Mouse (Mus musculus) neural tube, embryonic 11.5 days (tissue): ENCODE measurements around the gene Tenm4. TPM values are rescaled to one million over a fixed set of nuclear protein-coding genes. Genes with fewer than 3 reads are reported as not detected.

Experiments
- ATAC-seq: fragments of 200-750 bp; cut with Nextera tagmentation; 2 replicates; pipeline ENCODE4 v1.8.0; 2017; ENCODE audit warnings: moderate number of reproducible peaks, mild to moderate bottlenecking, moderate TSS enrichment, moderate library complexity; ENCODE audit not compliant: insufficient read depth, low FRiP score, low TSS enrichment
- DNase-seq: peaks from one replicate; pipeline ENCODE4 v3.0.0-alpha.2; 2015; ENCODE audit warnings: low spot score
- H3K27ac ChIP-seq: fragments of 300-500 bp; sonication (generic); 2 replicates; pipeline ENCODE4 v1.5.1; 2014; ENCODE audit warnings: low read depth, mild to moderate bottlenecking, low read length
- H3K27me3 ChIP-seq: fragments of 300-500 bp; sonication (generic); 2 replicates; pipeline ENCODE4 v1.6.1; 2014; ENCODE audit warnings: mild to moderate bottlenecking, low read length, mixed read lengths; ENCODE audit not compliant: control insufficient read depth, insufficient read depth
- H3K36me3 ChIP-seq: fragments of 300-500 bp; sonication (generic); 2 replicates; pipeline ENCODE4 v1.6.1; 2014; ENCODE audit warnings: mild to moderate bottlenecking, low read length, moderate library complexity, mixed read lengths; ENCODE audit not compliant: control insufficient read depth, insufficient read depth
- H3K4me1 ChIP-seq: fragments of 300-500 bp; sonication (generic); 2 replicates; pipeline ENCODE4 v1.6.1; 2014; ENCODE audit warnings: low read length, mixed read lengths; ENCODE audit not compliant: control insufficient read depth, insufficient read depth
- H3K4me2 ChIP-seq: fragments of 300-500 bp; sonication (generic); 2 replicates; pipeline ENCODE4 v1.6.1; 2014; ENCODE audit warnings: low read depth, mild to moderate bottlenecking, moderate library complexity
- H3K4me3 ChIP-seq: fragments of 300-500 bp; sonication (generic); 2 replicates; pipeline ENCODE4 v1.5.1; 2014; ENCODE audit warnings: low read depth, low read length
- H3K9ac ChIP-seq: fragments of 300-500 bp; sonication (generic); 2 replicates; pipeline ENCODE4 v1.6.1; 2014; ENCODE audit warnings: mild to moderate bottlenecking, low read length
- H3K9me3 ChIP-seq: fragments of 300-500 bp; sonication (generic); 2 replicates; pipeline ENCODE4 v1.6.1; 2016; ENCODE audit warnings: low read length; ENCODE audit not compliant: control insufficient read depth
- WGBS: fragments of 180-500 bp; shearing (Covaris S2); extraction: QIAGEN DNeasy Blood & Tissue Kit; methylation state at CpG from one replicate; pipeline ENCODE4 v1.1.7; 2014; 5-methylcytosine and 5-hydroxymethylcytosine counted together
- polyA plus RNA-seq: library from polyadenylated mRNA; unstranded; fragments of >200 nt; fragmentation: Nextera tagmentation; extraction: Ambion mirVana; gene quantifications from 2 replicates; pipeline ENCODE4 v1.2.1, GENCODE M21; 2014

Tenm4 gene
- polyA plus RNA-seq, 1 experiment from 2014 or later, result 32.7 TPM

DNA sequence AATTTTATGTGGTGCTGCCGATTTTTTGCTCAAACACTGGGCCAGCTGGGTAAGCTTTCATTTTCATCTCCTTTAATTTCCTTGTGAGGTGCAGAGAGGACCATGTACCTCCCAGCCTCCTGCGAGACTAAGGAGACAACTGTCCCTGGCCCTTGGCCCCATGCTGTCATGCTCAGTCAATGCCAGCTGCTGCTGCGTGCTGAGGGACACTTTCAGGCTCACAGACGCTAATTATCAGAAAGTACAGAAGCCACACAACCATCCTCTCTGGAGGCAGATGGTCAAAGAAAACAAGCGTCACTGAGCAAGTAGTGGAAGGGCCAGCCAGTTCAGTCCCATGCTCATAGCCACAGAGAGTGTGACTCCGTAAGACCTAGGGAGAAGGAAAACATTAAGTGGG is 287.9 kb downstream of the Tenm4 start:
- no peaks in the 10 kb centered on the region for H3K4me1 ChIP-seq
- no peaks in the 10 kb centered on the region for H3K9me3 ChIP-seq
- no peak overlapping the region for H3K4me3 ChIP-seq
- DNase-seq (no peak), ATAC-seq (no peak)
- no peaks in the 10 kb centered on the region for H3K36me3 ChIP-seq
- no peak overlapping the region for H3K27ac ChIP-seq
- H3K9ac ChIP-seq, result no peak overlapping the region
- H3K27me3 ChIP-seq, result no peaks in the 10 kb centered on the region
- 65% methylated on average over 6 of the region's 6 CpGs for WGBS
- no peak overlapping the region for H3K4me2 ChIP-seq

DNA sequence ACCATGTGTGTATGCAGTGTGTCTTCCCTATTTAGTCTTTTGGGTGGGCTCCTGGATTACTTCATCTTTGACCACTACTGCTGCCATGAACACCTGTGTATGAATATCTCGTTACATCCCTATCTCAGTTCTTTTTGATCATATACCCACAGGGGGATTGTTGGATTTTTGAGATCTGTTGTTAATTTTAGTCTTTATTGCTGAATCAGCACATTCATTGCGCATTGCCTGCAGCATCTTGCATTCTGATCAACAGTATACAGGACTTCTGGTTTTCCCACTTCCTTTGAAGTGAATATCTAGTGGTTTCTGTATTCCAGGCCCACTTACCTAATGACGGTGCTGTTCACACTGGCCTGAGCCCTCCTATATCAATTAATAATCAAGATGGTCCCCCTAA is 295.7 kb downstream of the Tenm4 start:
- H3K9me3 ChIP-seq, result no peaks in the 10 kb centered on the region
- no peak overlapping the region for H3K27ac ChIP-seq
- H3K9ac ChIP-seq, result no peak overlapping the region
- no peaks in the 10 kb centered on the region for H3K4me1 ChIP-seq
- 94% methylated on average over 3 of the region's 3 CpGs for WGBS
- H3K36me3 ChIP-seq, result no peaks in the 10 kb centered on the region
- no peaks in the 10 kb centered on the region for H3K27me3 ChIP-seq
- no peak overlapping the region for H3K4me2 ChIP-seq
- ATAC-seq (no peak), DNase-seq (no peak)
- H3K4me3 ChIP-seq, result no peak overlapping the region

DNA sequence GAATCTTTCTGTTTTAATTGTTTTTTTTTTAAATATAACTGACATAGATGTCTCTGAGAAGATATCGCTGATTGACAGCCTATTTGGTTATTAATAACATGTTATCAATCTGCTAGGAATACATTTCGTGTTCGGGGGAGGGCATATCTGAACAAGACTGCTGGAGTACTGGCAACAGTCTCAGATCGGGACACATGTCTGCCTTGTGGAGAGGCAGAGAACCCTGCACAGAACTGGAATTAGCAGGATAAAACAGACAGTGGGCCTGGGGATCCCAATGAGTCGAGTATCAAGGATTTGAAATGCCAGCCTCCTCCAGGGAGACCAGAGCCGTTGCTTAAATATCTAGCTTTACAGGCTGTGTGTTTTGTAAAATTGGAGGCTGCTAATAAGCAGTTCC is 299.8 kb downstream of the Tenm4 start:
- no peaks in the 10 kb centered on the region for H3K4me1 ChIP-seq
- ATAC-seq (no peak), DNase-seq (no peak)
- no peak overlapping the region for H3K27ac ChIP-seq
- no peaks in the 10 kb centered on the region for H3K9me3 ChIP-seq
- no peaks in the 10 kb centered on the region for H3K27me3 ChIP-seq
- no peaks in the 10 kb centered on the region for H3K36me3 ChIP-seq
- 87% methylated on average over 6 of the region's 6 CpGs for WGBS
- H3K4me2 ChIP-seq, result no peak overlapping the region
- H3K9ac ChIP-seq, result no peak overlapping the region
- no peak overlapping the region for H3K4me3 ChIP-seq

DNA sequence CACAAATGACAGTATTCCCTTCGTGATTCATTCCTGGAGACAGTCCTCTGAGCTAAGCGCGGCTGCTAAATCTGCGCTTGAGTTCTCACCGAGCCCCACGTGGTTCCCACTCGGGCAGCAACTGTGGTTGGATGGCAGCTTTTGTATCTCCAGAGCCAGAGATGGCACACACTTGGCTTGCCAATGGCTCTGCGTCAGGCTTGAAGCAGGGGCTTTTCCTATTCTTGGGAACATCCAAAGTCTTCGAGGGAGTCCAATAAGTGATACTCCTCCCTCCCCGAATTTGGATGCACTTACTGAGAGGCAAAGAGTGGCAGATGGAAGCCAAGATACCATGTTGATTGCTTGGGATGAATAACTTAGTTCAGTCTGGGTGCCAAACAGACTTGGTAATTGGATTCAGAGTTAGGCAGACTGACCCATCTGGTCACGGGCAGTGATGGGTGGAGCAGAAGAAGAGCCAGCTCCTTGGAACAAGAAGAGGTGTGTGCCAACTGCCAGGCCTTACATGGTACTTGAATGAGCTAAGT is 303.6 kb downstream of the Tenm4 start:
- no peak overlapping the region for H3K27ac ChIP-seq
- H3K4me1 ChIP-seq, result no peaks in the 10 kb centered on the region
- H3K9me3 ChIP-seq, result no peaks in the 10 kb centered on the region
- no peaks in the 10 kb centered on the region for H3K27me3 ChIP-seq
- no peak overlapping the region for H3K4me2 ChIP-seq
- no peaks in the 10 kb centered on the region for H3K36me3 ChIP-seq
- H3K4me3 ChIP-seq, result no peak overlapping the region
- no peak overlapping the region for H3K9ac ChIP-seq
- no peak for DNase-seq
- no peak for ATAC-seq
- WGBS, result 89% methylated on average over 11 of the region's 11 CpGs

DNA sequence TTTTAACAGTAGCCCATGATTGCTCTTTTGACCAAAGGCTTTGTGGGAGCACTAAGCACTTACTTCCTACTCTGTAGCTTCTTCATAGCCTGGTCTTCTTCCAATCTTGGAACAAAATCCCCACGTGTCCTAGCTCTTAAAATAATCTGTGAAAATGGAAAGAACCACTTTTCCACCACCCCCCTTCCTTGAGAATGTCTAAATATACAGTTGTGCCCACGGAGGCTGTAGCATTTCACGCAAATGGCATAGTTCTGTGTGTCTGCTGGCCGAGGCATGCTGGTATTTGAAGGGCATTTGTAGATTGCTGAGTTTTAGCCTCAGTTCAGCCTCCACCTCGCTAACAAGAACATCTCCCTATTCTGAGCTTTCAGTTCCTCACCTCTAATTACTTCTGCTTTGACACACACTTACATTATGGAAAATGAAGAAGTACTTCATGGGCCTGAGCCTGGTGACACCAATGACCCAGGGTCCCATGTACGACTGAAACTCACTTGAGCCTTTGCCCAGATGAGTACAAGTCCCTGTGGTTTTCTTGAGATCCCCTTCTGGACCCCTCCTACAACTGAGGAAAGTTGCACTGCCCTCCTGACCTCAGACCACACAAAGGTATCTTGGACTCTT is 306.1 kb downstream of the Tenm4 start:
- H3K27me3 ChIP-seq, result no peaks in the 10 kb centered on the region
- no peak overlapping the region for H3K9ac ChIP-seq
- no peak overlapping the region for H3K27ac ChIP-seq
- no peaks in the 10 kb centered on the region for H3K36me3 ChIP-seq
- no peak overlapping the region for H3K4me2 ChIP-seq
- H3K9me3 ChIP-seq, result no peaks in the 10 kb centered on the region
- 90% methylated on average over 6 of the region's 6 CpGs for WGBS
- no peak overlapping the region for H3K4me3 ChIP-seq
- DNase-seq (no peak), ATAC-seq (no peak)
- no peaks in the 10 kb centered on the region for H3K4me1 ChIP-seq

DNA sequence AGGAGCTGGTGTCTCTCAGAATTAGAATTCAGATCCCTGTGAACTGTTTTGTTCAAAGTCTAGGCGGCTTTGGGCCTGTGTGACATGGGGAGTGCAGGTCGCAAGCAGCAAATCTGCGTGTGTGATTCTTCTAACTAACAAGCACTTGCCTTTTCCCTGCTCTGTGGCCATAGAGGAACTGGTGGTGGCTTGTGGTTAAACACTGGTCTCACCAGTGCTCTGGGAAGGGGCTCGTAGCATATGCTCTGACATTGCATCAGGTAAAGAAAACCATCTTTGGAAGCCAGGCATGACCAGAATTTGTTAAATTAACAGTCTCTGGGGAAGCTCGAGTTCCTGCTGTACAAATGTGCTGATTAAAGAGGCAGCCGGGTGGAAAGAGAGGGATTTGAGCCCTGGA is 308.1 kb downstream of the Tenm4 start:
- Histone ChIP-seq H3K36me3 (no peaks in the 10 kb centered on the region), H3K4me1 (no peaks in the 10 kb centered on the region), H3K4me3 (no peak overlapping the region), H3K27me3 (no peaks in the 10 kb centered on the region), H3K9ac (no peak overlapping the region), H3K9me3 (no peaks in the 10 kb centered on the region), H3K4me2 (no peak overlapping the region), H3K27ac (no peak overlapping the region)
- DNase-seq, result no peak
- ATAC-seq, result no peak
- WGBS, result 85% methylated on average over 6 of the region's 6 CpGs

DNA sequence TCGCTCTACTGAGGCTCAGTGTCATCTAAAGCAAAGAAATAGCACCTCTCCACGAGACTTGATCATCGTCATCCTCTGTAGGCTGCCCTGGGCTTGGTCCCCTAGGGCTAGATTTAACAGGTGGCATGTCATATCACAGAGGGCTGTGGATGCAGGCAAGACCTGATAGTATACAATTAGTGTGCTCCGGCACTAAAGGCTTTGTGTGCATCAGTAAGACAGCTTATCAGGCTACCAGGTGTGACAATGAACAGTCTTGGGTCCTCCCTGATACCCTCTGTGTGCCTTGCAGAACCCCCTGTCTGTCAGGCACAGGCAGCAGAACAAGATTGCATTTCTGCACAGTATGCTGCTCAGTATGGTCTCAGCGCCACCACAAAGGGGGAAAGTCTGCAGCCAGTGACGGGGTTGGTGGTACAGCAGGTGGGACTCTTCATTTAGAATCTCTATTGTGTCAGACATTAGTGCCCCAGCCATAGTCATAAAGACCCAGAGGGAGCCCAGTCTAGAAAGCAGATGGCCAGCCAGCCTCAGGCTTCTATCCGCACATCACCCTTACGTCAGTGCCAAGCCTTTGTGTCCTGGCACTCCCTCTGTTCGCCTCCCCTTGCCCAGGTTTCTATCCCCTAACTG is 309.4 kb downstream of the Tenm4 start:
- Histone ChIP-seq H3K36me3 (no peaks in the 10 kb centered on the region), H3K9me3 (no peaks in the 10 kb centered on the region), H3K27ac (no peak overlapping the region), H3K4me2 (no peak overlapping the region), H3K9ac (no peak overlapping the region), H3K4me3 (no peak overlapping the region), H3K4me1 (no peaks in the 10 kb centered on the region), H3K27me3 (no peaks in the 10 kb centered on the region)
- 72% methylated on average over 9 of the region's 9 CpGs for WGBS
- ATAC-seq, result no peak
- no peak for DNase-seq

DNA sequence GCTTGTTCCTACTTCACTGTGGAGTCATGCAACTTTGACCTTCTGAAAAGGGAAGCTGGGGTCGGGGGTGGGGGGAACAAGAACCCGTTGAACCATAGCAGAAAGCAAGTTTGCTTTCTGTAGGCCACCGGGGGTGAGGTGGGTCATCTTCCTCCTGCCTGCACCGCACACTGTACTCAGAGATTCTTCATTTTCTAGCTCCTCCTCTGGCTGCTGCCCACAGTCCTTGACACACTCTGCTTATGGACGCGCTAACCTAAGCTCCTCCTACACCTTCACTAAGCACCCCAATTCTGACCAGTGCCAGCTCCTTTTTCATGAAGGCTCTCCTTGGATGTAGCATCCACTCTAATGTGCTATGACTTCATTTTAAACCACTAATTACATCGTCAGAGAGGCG is 311.9 kb downstream of the Tenm4 start:
- H3K9ac ChIP-seq, result no peak overlapping the region
- no peaks in the 10 kb centered on the region for H3K27me3 ChIP-seq
- H3K4me3 ChIP-seq, result no peak overlapping the region
- 65% methylated on average over 8 of the region's 8 CpGs for WGBS
- no peak for ATAC-seq
- H3K36me3 ChIP-seq, result no peaks in the 10 kb centered on the region
- H3K4me2 ChIP-seq, result no peak overlapping the region
- H3K4me1 ChIP-seq, result no peaks in the 10 kb centered on the region
- no peak overlapping the region for H3K27ac ChIP-seq
- no peak for DNase-seq
- no peaks in the 10 kb centered on the region for H3K9me3 ChIP-seq

DNA sequence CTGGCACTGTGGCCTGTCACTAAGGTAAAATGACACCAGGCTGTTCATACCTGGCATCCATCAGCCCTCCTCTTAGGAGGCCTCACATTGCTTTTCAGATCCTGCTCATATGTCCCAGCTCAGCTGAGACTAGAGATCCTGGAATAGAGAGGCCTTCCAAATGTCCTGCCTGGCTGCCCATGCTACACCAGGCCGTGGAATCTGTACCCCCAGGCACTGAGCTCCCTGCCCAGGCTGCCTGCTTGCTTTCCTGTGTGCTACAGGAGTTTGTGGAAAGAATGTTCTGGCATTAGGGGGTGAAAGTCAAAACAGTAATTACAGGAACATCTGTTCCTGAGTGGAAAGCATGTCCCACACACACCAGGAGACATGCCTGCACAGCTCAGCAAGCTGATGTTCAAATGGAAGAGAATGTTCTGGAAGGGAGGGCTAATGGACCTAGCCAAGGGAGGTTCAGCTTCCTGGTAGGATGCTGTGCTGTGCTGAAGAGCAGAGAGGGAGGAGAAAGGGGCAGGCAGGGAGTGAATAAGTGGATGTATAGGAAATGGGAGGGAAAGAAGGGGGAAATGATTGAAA is 313.0 kb downstream of the Tenm4 start:
- Histone ChIP-seq H3K27me3 (no peaks in the 10 kb centered on the region), H3K9me3 (no peaks in the 10 kb centered on the region), H3K9ac (no peak overlapping the region), H3K4me1 (no peaks in the 10 kb centered on the region), H3K4me3 (no peak overlapping the region), H3K27ac (no peak overlapping the region), H3K36me3 (no peaks in the 10 kb centered on the region), H3K4me2 (no peak overlapping the region)
- no peak for DNase-seq
- no peak for ATAC-seq
- WGBS, result 78% methylated on average over 1 of the region's 1 CpGs
